Mouse (Mus musculus) liver, adult 2 months (tissue): Measurements from ENCODE around the gene Tbx2. TPM values are rescaled to one million over a fixed set of nuclear protein-coding genes. Genes with fewer than 3 reads are reported as not detected.

Experiments
- DNase-seq: peaks from one replicate; pipeline ENCODE4 v3.0.0-alpha.2; 2011; ENCODE audit warnings: low read depth, low spot score; ENCODE audit errors: extremely low read depth
- H3K27ac ChIP-seq: fragments of 200-500 bp; replicated peaks from 2 replicates; pipeline ENCODE4 v1.5.1; 2012; ENCODE audit warnings: low read depth, mild to moderate bottlenecking, control low read depth, inconsistent platforms, low read length; ENCODE audit not compliant: insufficient read depth
- H3K27me3 ChIP-seq: fragments of 200-500 bp; 2 replicates; pipeline ENCODE4 v1.6.1; 2012; ENCODE audit warnings: mild to moderate bottlenecking, moderate library complexity, low read length, inconsistent platforms; ENCODE audit not compliant: control insufficient read depth, insufficient read depth
- H3K36me3 ChIP-seq: fragments of 200-500 bp; 2 replicates; pipeline ENCODE4 v1.6.1; 2012; ENCODE audit warnings: low read length, inconsistent platforms; ENCODE audit not compliant: control insufficient read depth, insufficient read depth
- H3K4me1 ChIP-seq: fragments of 200-500 bp; 2 replicates; pipeline ENCODE4 v1.6.1; 2011; ENCODE audit warnings: low read length; ENCODE audit not compliant: control insufficient read depth, insufficient read depth
- H3K4me3 ChIP-seq: fragments of 200-500 bp; 2 replicates; pipeline ENCODE4 v1.5.1; 2011; ENCODE audit warnings: low read depth, mild to moderate bottlenecking, control low read depth, low read length, moderate library complexity; ENCODE audit not compliant: insufficient read depth
- H3K79me2 ChIP-seq: fragments of 200-500 bp; 2 replicates; pipeline ENCODE4 v1.6.1; 2012; ENCODE audit warnings: inconsistent platforms, mild to moderate bottlenecking, low read length, moderate library complexity; ENCODE audit not compliant: control insufficient read depth, insufficient read depth
- H3K9ac ChIP-seq: fragments of 200-500 bp; 2 replicates; pipeline ENCODE4 v1.6.1; 2012; ENCODE audit warnings: low read depth, mild to moderate bottlenecking, control low read depth, inconsistent platforms, low read length
- CTCF ChIP-seq: fragments of 200-500 bp; IDR thresholded peaks from 2 replicates; pipeline ENCODE4 v1.5.1; 2011; ENCODE audit warnings: low read depth, low read length, control low read depth
- POLR2A ChIP-seq: fragments of 200-500 bp; IDR thresholded peaks from 2 replicates; pipeline ENCODE4 v1.6.1; 2011; ENCODE audit warnings: low read length, control low read depth; ENCODE audit not compliant: insufficient read depth; ENCODE audit errors: extremely low read depth
- WGBS: fragments of 180-500 bp; shearing (Covaris S2); methylation state at CpG from one replicate; pipeline ENCODE4 v1.1.7; 2018; 5-methylcytosine and 5-hydroxymethylcytosine counted together
- polyA plus RNA-seq: library from polyadenylated mRNA; depleted of rRNA; stranded (reverse); fragments of >200 nt; gene quantifications from 2 replicates; pipeline ENCODE4 v1.2.3, GENCODE M21; 2012
- total RNA-seq: library from RNA; depleted of rRNA; stranded (reverse); fragments of >200 nt; gene quantifications from 2 replicates; pipeline ENCODE4 v1.2.3, GENCODE M21; 2014

Gene Tbx2
- total and polyA plus RNA-seq, 2 experiments, result 1.4 to 3.0 TPM

- Histone ChIP-seq H3K27me3 (peaks cover 13% of the 10 kb centered on the region; the same call in 1 of the 2 replicates), H3K9ac (no peak overlapping the region), H3K36me3 (no peaks in the 10 kb centered on the region), H3K4me1 (no peaks in the 10 kb centered on the region), H3K4me3 (no peak overlapping the region), H3K27ac (no peak overlapping the region), H3K79me2 (no peaks in the 10 kb centered on the region)
- DNase-seq, result no peak
- WGBS, result 78% methylated on average over 24 of the region's 24 CpGs
- no peak for TF ChIP-seq CTCF
- no peak for TF ChIP-seq POLR2A
These were observed 43.9 kb downstream of the Tbx2 start for GRCm38 (mm10) chr11:85876059-85876788.

- 81% methylated on average over 4 of the region's 4 CpGs for WGBS
- DNase-seq, result no peak
- H3K27ac ChIP-seq, result no peak overlapping the region
- H3K4me3 ChIP-seq, result no peak overlapping the region
- H3K4me1 ChIP-seq, result no peaks in the 10 kb centered on the region
- TF ChIP-seq POLR2A (no peak), CTCF (no peak)
- no peaks in the 10 kb centered on the region for H3K79me2 ChIP-seq
- H3K36me3 ChIP-seq, result no peaks in the 10 kb centered on the region
- no peak overlapping the region for H3K9ac ChIP-seq
- peaks cover 35% of the 10 kb centered on the region for H3K27me3 ChIP-seq
These were observed 52.1 kb downstream of the Tbx2 start for GRCm38 (mm10) chr11:85884498-85884897.

GRCm38 (mm10) chr11:85885665-85886428 is 53.5 kb downstream of the Tbx2 start, which contains the start of gene Tbx4:
Gene Tbx4, plus strand, starts transcription at chr11:85886422.
- Histone ChIP-seq H3K36me3 (no peaks in the 10 kb centered on the region), H3K4me3 (no peak within 1 kb of the TSS), H3K27ac (no peak within 1 kb of the TSS), H3K4me1 (no peaks in the 10 kb centered on the region), H3K9ac (no peak within 1 kb of the TSS), H3K79me2 (no peaks in the 10 kb centered on the region), H3K27me3 (peaks cover 42% of the 10 kb centered on the region)
- 25% methylated on average over 25 of the region's 28 CpGs for WGBS
- DNase-seq, result no peak
- TF ChIP-seq POLR2A (no peak), CTCF (no peak)

GRCm38 (mm10) chr11:85886429-85886785 is 54.1 kb downstream of the Tbx2 start:
- no peaks in the 10 kb centered on the region for H3K79me2 ChIP-seq
- 14% methylated on average over 22 of the region's 22 CpGs for WGBS
- H3K4me1 ChIP-seq, result no peaks in the 10 kb centered on the region
- H3K4me3 ChIP-seq, result no peak overlapping the region
- no peaks in the 10 kb centered on the region for H3K36me3 ChIP-seq
- DNase-seq, result no peak
- H3K27me3 ChIP-seq, result peaks cover 46% of the 10 kb centered on the region
- TF ChIP-seq POLR2A (no peak), CTCF (no peak)
- H3K27ac ChIP-seq, result no peak overlapping the region
- no peak overlapping the region for H3K9ac ChIP-seq

GRCm38 (mm10) chr11:85887273-85887672 is 54.9 kb downstream of the Tbx2 start:
- H3K36me3 ChIP-seq, result no peaks in the 10 kb centered on the region
- TF ChIP-seq CTCF, result no peak
- no peak for TF ChIP-seq POLR2A
- no peaks in the 10 kb centered on the region for H3K4me1 ChIP-seq
- H3K4me3 ChIP-seq, result no peak overlapping the region
- DNase-seq, result no peak
- WGBS, result 43% methylated on average over 6 of the region's 6 CpGs
- no peaks in the 10 kb centered on the region for H3K79me2 ChIP-seq
- H3K27me3 ChIP-seq, result peaks cover 53% of the 10 kb centered on the region
- no peak overlapping the region for H3K27ac ChIP-seq
- no peak overlapping the region for H3K9ac ChIP-seq
